Mouse (Mus musculus) thymus, postnatal 25 days (tissue): ENCODE results near the gene Psg27.
"Not testable (repeated sequence)": the region's sequence is repeated elsewhere in the genome, so short reads cannot be mapped to it uniquely, and the experiment has no call there.

Source experiments
- DNase-seq: peaks from one replicate; pipeline ENCODE4 v3.0.0; 2022

Psg27 gene

DNA sequence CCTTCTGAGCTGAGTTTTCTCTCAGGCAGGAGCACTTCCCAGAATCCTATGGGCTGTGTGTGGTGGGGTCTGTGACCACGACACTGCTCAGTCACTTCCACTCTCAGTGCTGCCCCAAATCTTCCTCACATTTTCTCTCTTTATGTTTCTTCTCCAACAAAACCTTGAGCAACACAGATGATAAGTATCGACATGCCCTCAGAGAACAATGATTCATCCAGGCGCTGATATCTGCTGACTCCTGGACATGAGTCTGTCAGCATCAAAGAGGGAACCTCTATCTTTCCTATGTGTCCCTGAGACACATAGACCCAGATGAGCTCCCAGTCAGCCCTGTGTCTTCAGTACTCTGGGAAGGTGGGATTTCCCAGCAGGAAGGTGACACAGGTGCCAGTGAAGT, at the start of gene Psg27:
TSS of gene Psg27 (minus strand) at position 101 of the 400 bp plus-strand sequence.
- no peak for DNase-seq

DNA sequence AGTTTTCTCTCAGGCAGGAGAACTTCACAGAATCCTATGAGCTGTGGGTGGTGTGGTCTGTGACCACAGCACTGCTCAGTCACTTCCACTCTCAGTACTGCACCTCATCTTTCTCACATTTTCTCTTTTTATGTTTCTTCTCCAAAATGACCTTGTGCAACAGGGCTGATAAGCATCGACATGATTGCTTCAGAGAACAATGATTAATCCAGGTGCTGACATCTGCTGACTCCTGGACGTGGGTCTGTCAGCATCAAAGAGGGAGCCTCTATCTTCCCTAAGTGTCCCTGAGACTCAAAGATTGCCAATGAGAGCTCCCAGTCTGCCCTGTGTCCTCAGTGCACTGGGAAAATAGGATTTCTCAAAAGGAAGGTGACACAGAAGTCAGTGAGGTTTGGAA, 49.3 kb upstream of the Psg27 start, which contains the start of gene Psg23:
TSS of gene Psg23 (minus strand) at position 101 of the 400 bp plus-strand sequence.
- not testable (repeated sequence) for DNase-seq

DNA sequence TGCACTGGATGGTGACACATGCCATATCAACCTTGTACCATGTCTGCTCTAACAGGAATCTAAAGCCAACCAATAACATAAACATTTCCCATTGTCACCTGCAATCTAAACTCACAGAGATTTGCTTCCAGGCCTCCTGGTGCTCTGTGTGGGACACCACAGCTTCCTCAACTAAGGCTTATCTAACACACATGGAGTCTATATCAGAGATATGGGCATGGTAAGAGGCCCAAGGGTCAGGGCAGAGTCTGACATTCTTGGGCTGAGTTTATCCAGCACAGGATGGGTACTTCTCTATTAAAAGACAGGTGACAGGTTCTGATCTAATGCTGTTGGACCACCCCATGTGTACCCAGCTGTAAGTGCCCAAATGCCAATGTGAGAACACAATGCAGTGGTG, 7.3 kb downstream of the Psg27 start:
- DNase-seq, result no peak

DNA sequence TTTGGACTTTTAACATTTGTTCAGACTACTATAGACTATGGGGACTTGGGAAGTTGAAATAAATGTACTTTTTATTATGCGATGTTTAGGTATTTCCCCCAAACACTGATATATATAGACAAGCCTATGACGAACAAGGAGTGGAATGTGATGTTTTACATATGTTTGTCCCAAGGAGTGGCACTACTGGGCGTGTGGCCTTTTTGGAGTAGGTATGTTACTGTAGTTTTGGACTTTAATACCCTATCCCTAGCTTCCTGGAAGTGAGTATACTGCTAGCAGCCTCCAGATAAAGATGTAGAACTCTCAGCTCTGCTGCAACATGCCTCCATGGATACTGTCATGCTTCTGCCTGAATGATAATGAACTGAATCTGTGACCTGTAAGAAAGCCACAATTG, 11.4 kb downstream of the Psg27 start:
- not testable (repeated sequence) for DNase-seq

DNA sequence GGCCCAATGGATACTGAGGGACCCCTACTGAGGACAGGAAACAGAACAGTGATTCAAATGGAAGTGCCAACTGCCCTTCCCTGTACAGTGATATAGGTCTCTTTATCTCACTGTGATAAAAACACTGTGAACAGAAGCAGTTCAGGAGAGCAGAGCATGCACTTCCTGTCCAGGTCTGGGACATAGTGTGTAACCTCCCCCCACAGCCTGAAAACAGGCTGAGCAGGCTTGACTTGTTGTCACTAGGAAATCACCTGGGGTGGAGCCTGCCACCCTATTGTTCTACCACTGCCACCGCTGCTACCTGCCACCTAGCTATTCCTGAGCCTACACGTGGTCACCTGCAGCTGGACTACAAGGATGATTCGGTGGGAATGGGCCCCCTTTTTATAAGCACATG, 33.7 kb downstream of the Psg27 start:
- DNase-seq, result no peak

DNA sequence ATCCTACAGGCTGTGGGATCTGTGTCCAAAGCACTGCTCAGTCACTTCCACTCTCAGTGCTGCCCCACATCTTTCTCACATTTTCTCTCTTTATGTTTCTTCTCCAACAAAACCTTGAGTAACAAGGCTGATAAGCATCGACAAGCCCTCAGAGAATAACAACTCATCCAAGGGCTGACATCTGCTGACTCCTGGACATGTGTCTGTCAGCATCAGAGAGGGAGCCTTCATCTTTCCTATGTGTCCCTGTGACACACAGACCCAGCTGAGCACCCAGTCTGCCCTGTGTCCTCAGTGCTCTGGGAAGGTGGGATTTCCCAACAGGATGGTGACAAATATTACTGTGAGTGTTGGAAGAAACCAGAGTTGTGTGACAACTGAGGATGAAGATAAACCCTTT, 34.9 kb downstream of the Psg27 start, which contains the start of gene Psg25:
TSS of gene Psg25 (minus strand) at position 101 of the 400 bp plus-strand sequence.
- DNase-seq, result no peak

DNA sequence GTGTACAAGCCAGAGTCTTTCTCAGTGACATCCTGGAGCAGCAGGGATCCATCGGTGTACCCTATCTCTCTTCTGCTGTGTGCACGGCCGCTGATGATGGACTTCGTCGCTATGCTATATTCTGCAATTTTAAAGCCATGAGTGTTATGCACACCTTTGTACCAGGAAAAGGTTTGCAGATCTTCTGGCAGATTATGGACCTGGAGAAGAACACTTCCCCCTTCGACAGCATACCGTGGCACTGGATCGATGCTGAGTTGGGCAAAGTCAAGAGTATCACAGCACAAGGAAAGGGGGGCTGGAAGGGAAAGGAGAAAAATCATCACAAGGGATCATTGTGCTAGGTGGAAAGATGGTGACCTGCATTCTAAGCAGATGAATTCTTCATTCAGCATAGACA, 42.4 kb downstream of the Psg27 start:
- no peak for DNase-seq

DNA sequence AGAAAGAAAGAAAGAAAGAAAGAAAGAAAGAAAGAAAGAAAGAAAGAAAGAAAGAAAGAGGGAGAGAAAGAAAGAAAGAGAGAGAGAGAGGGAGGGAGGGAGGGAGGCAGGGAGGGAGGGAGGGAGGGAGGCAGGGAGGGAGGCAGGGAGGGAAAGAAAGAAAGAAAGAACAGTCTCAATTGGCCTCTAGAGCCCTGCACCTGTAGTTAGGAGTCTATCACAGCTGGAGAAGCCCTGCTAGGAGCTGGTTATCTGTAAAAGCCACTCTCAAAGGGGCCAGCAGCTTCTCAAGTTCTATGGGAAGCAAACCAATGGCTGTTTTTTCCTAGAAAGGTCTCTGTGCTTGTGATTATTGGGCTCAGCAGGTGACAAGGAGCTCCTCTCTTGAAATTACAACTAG, 54.3 kb downstream of the Psg27 start:
- not testable (repeated sequence) for DNase-seq

DNA sequence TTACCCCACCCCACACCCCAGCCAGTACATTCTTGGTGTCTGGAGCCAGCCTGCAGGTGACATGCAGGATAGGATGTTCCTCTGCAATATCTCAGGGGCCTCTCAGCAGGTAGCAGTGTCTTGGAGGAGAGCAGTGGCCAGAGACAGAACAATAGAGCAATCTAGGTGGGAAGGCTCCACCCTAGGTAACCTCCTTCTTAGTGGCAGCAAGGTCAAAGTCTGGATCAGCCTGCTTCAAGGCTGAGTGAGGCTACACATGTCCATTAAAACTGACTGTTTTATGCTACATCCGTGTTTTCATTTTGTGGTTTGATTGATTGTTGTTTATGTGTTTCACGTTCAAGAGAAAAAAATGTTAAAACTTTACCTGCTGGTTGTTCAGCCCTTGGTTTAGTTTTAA, 54.7 kb downstream of the Psg27 start:
- not testable (repeated sequence) for DNase-seq

DNA sequence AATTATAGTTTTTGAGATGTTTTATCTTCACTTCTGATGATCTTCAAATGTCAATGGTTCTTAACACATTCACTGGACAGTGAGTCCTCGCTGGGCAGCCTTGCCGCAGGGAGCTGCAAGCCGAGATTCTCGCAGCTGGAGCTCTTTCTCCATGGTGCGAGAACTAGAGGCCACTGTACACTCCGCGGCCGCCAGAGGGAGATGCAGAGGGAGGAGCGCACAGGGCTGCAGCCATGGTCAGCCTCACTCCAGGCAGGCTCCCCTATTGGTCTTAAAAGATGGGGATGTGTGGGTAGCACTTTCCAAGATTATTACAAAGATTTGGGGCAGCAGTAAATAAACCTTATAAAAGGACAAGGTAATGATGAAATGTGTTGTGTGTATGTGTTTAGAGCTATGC, 55.6 kb downstream of the Psg27 start:
- DNase-seq, result no peak
